12 mouse cellular contexts compared by ENCODE assay signal in genomic region chrX:96134840-96135580, GRCm38 (mm10). TPM values are rescaled to one million over a fixed set of nuclear protein-coding genes. Genes with fewer than 3 reads are reported as not detected.
DNase-seq lines count a peak whose midpoint lies in the region; ATAC-seq lines count a peak whose summit lies in the region.
"Had no signal": no experiment of that assay in that cellular context is flagged by ENCODE, and none has a peak within 500 bp of the region (broad histone marks: within the 10 kb centered on the region; RNA-seq: fewer than 3 reads in every experiment).

No protein-coding gene starts in this region.

- DNase-seq in forebrain, embryonic 14.5 days (ENCODE audit: low spot score): no peak
- DNase-seq in forebrain, embryonic 10.5 days (ENCODE audit: extremely low spot score, low spot score): no peak
- no peak for DNase-seq in midbrain, embryonic 11.5 days (ENCODE audit: low spot score, missing footprints)
- DNase-seq in lung, postnatal 14 days: peak; percentile 7
- DNase-seq in urinary bladder, postnatal 36 days (ENCODE audit: low spot score in 2 of 2): no peak
- DNase-seq in urinary bladder, postnatal 25 days (ENCODE audit: low spot score): no peak
- DNase-seq: B cell, adult 2 months; embryo, embryonic 11 days had no signal

- H3K27me3 ChIP-seq in forebrain, embryonic 14.5 days (replicated peaks; ENCODE audit: control insufficient read depth, insufficient read depth, low read length): no peaks in the 10 kb centered on the region
- no peaks in the 10 kb centered on the region for H3K27me3 ChIP-seq in forebrain, embryonic 10.5 days (ENCODE audit: poor library complexity, severe bottlenecking)
- no peaks in the 10 kb centered on the region for H3K27me3 ChIP-seq in midbrain, embryonic 11.5 days (ENCODE audit: control insufficient read depth, insufficient read depth, low read length)
- no peaks in the 10 kb centered on the region for H3K27me3 ChIP-seq in midbrain, embryonic 16.5 days (ENCODE audit: control insufficient read depth, insufficient read depth, low read depth, low read length)
- H3K27me3 ChIP-seq in heart, embryonic 14.5 days (ENCODE audit: control insufficient read depth, insufficient read depth, low read length): no peaks in the 10 kb centered on the region

- no peak overlapping the region for H3K4me3 ChIP-seq in forebrain, embryonic 14.5 days (ENCODE audit: low read depth, low read length)
- H3K4me3 ChIP-seq in forebrain, embryonic 10.5 days: no peak overlapping the region
- no peak overlapping the region for H3K4me3 ChIP-seq in midbrain, embryonic 11.5 days (ENCODE audit: low read depth, low read length)
- H3K4me3 ChIP-seq in midbrain, embryonic 16.5 days (ENCODE audit: low read depth, low read length): no peak overlapping the region
- H3K4me3 ChIP-seq in heart, embryonic 14.5 days (ENCODE audit: control insufficient read depth in 1 of 2, insufficient read depth in 1 of 2, low read depth in 1 of 2, low read length in 2 of 2): no peak overlapping the region
- H3K4me3 ChIP-seq: hindbrain, embryonic 10.5 days; left cerebral cortex, adult 2 months had no signal

- H3K27ac ChIP-seq in forebrain, embryonic 14.5 days (ENCODE audit: low read depth, low read length): no peak overlapping the region
- H3K27ac ChIP-seq in forebrain, embryonic 10.5 days: no peak overlapping the region
- H3K27ac ChIP-seq in midbrain, embryonic 11.5 days (ENCODE audit: low read depth, low read length): no peak overlapping the region
- no peak overlapping the region for H3K27ac ChIP-seq in midbrain, embryonic 16.5 days (ENCODE audit: low read length)
- peak overlapping the region; percentile 21 to 68 for H3K27ac ChIP-seq in heart, embryonic 14.5 days (replicated peaks in 1 of 2; ENCODE audit: control insufficient read depth in 1 of 2, insufficient read depth in 1 of 2, low read depth in 2 of 2, low read length in 2 of 2)
- H3K27ac ChIP-seq: hindbrain, embryonic 10.5 days; left cerebral cortex, adult 2 months had no signal

- no peak overlapping the region for H3K9ac ChIP-seq in forebrain, embryonic 14.5 days (ENCODE audit: low read length)
- no peak overlapping the region for H3K9ac ChIP-seq in midbrain, embryonic 11.5 days (ENCODE audit: low read length)
- H3K9ac ChIP-seq in midbrain, embryonic 16.5 days (ENCODE audit: low read depth, low read length): no peak overlapping the region
- no peak overlapping the region for H3K9ac ChIP-seq in heart, embryonic 14.5 days (ENCODE audit: low read length)

- ATAC-seq in forebrain, embryonic 14.5 days: peak; percentile 34; the same call in 1 of the 2 replicates
- 0 out of 2 replicates have a peak, but pooled peaks have one; percentile 24 for ATAC-seq in midbrain, embryonic 11.5 days (ENCODE audit: low FRiP score)
- ATAC-seq in midbrain, embryonic 16.5 days: no peak
- no peak for ATAC-seq in heart, embryonic 14.5 days (ENCODE audit: insufficient number of reproducible peaks, insufficient read depth, low FRiP score, low read depth)

- WGBS in forebrain, embryonic 14.5 days: 80% methylated on average over 6 of the region's 6 CpGs
- 86% methylated on average over 6 of the region's 6 CpGs for WGBS in forebrain, embryonic 10.5 days
- 76% methylated on average over 6 of the region's 6 CpGs for WGBS in midbrain, embryonic 11.5 days
- WGBS in midbrain, embryonic 16.5 days: 70% methylated on average over 6 of the region's 6 CpGs
- 52% methylated on average over 6 of the region's 6 CpGs for WGBS in heart, embryonic 14.5 days

- H3K36me3 ChIP-seq in forebrain, embryonic 14.5 days (ENCODE audit: control insufficient read depth, insufficient read depth, low read length): no peaks in the 10 kb centered on the region
- H3K36me3 ChIP-seq in forebrain, embryonic 10.5 days (replicated peaks): no peaks in the 10 kb centered on the region
- H3K36me3 ChIP-seq in midbrain, embryonic 11.5 days (ENCODE audit: control insufficient read depth, insufficient read depth, low read length): no peaks in the 10 kb centered on the region
- H3K36me3 ChIP-seq in midbrain, embryonic 16.5 days (ENCODE audit: control insufficient read depth, insufficient read depth, low read length): no peaks in the 10 kb centered on the region
- H3K36me3 ChIP-seq in heart, embryonic 14.5 days (ENCODE audit: control insufficient read depth, insufficient read depth, low read length): 0 out of 2 replicates have a peak, but pooled peaks cover 4% of the 10 kb centered on the region
- H3K36me3 ChIP-seq: hindbrain, embryonic 10.5 days had no signal

- no peaks in the 10 kb centered on the region for H3K9me3 ChIP-seq in forebrain, embryonic 14.5 days (replicated peaks; ENCODE audit: control insufficient read depth, low read length)
- H3K9me3 ChIP-seq in forebrain, embryonic 10.5 days: no peaks in the 10 kb centered on the region
- H3K9me3 ChIP-seq in midbrain, embryonic 11.5 days (ENCODE audit: control insufficient read depth, low read length): no peaks in the 10 kb centered on the region
- no peaks in the 10 kb centered on the region for H3K9me3 ChIP-seq in midbrain, embryonic 16.5 days (replicated peaks; ENCODE audit: control insufficient read depth, low read length, poor library complexity, severe bottlenecking)
- no peaks in the 10 kb centered on the region for H3K9me3 ChIP-seq in heart, embryonic 14.5 days (ENCODE audit: control insufficient read depth, low read length)
- H3K9me3 ChIP-seq: hindbrain, embryonic 10.5 days had no signal

- H3K4me1 ChIP-seq in forebrain, embryonic 14.5 days (ENCODE audit: control insufficient read depth, insufficient read depth, low read length): no peaks in the 10 kb centered on the region
- H3K4me1 ChIP-seq in forebrain, embryonic 10.5 days: 0 out of 2 replicates have a peak, but pooled peaks cover 4% of the 10 kb centered on the region
- no peaks in the 10 kb centered on the region for H3K4me1 ChIP-seq in midbrain, embryonic 11.5 days (ENCODE audit: control insufficient read depth, insufficient read depth, low read length)
- H3K4me1 ChIP-seq in midbrain, embryonic 16.5 days (ENCODE audit: control insufficient read depth, insufficient read depth, low read length): no peaks in the 10 kb centered on the region
- peaks cover 14 to 38% of the 10 kb centered on the region in 2 experiments for H3K4me1 ChIP-seq in heart, embryonic 14.5 days (ENCODE audit: control insufficient read depth in 2 of 2, insufficient read depth in 2 of 2, low read length in 2 of 2)

- no peak overlapping the region for H3K4me2 ChIP-seq in forebrain, embryonic 14.5 days (ENCODE audit: low read length)
- H3K4me2 ChIP-seq in midbrain, embryonic 11.5 days: no peak overlapping the region
- H3K4me2 ChIP-seq in midbrain, embryonic 16.5 days (ENCODE audit: low read length): no peak overlapping the region
- H3K4me2 ChIP-seq in heart, embryonic 14.5 days (ENCODE audit: low read length): no peak overlapping the region

RNA-seq across cellular contexts. Expression of gene Msn, which starts 39.2 kb away (rescaled TPM):
- polyA plus RNA-seq in forebrain, embryonic 14.5 days (2014; fragmentation: Nextera tagmentation; extraction: Ambion mirVana): 39.5 and 45.1 TPM in 2 replicates
- polyA plus RNA-seq in forebrain, embryonic 10.5 days (2016; fragmentation: Nextera tagmentation; extraction: Ambion mirVana): 109 and 116 TPM in 2 replicates
- polyA plus RNA-seq in midbrain, embryonic 11.5 days (2014; fragmentation: Nextera tagmentation; extraction: Ambion mirVana): 119 and 120 TPM in 2 replicates
- polyA plus RNA-seq in midbrain, embryonic 16.5 days (2015; fragmentation: Nextera tagmentation; extraction: Ambion mirVana): 27.2 and 28.4 TPM in 2 replicates
- 191 and 209 TPM in 2 replicates for polyA plus RNA-seq in heart, embryonic 14.5 days (2014; fragmentation: Nextera tagmentation; extraction: Ambion mirVana)

Comparison
In these comparisons a context has a peak if more than half of its experiments do, and no peak if none do; other contexts are left out.
1. ATAC-seq: peak in forebrain, embryonic 14.5 days (single experiment) and midbrain, embryonic 11.5 days (single experiment); none in midbrain, embryonic 16.5 days (single experiment) and heart, embryonic 14.5 days (single experiment).
2. H3K27ac ChIP-seq: peak in heart, embryonic 14.5 days (2 of 2); none in forebrain, embryonic 14.5 days (single experiment), forebrain, embryonic 10.5 days (single experiment), midbrain, embryonic 11.5 days (single experiment) and midbrain, embryonic 16.5 days (single experiment).